Mouse (Mus musculus) adrenal gland, postnatal 25 days (tissue): Measurements from ENCODE around the gene Ldb2. TPM values are rescaled to one million over a fixed set of nuclear protein-coding genes. Genes with fewer than 3 reads are reported as not detected.

Source experiments
- DNase-seq: peaks from one replicate; pipeline ENCODE4 v3.0.0; 2021; ENCODE audit warnings: mixed read lengths
- total RNA-seq: library from RNA; stranded (reverse); gene quantifications from 2 replicates; pipeline ENCODE4 v1.2.3, GENCODE M21; 2021

Gene Ldb2
- total RNA-seq, 1 experiment from 2014 or later = 53.1 TPM

GRCm38 (mm10) chr5:44543472-44544132 is 255.9 kb downstream of the Ldb2 start:
- no peak for DNase-seq

GRCm38 (mm10) chr5:44541748-44542147 is 257.7 kb downstream of the Ldb2 start:
- no peak for DNase-seq

DNA sequence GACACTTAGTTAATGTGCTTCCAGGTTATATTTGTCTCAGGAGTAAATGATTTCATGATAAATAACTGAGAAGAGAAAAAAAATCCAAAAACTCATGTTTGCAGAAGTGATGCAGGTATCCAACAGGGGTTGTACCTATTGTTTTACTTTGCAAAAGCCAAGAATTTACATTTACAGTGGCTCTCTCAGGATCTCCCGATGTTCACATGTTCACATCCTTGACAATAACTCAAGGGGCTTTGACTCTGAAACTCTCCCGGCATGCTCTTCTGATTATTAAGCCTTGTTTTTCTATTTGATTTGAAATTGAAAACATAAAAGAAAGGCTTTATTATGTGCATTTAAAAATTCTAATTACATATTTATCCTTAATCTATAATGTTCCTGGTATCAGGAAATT is 260.8 kb downstream of the Ldb2 start:
- no peak for DNase-seq

GRCm38 (mm10) chr5:44538000-44538395 is 261.5 kb downstream of the Ldb2 start:
- DNase-seq = no peak

DNA sequence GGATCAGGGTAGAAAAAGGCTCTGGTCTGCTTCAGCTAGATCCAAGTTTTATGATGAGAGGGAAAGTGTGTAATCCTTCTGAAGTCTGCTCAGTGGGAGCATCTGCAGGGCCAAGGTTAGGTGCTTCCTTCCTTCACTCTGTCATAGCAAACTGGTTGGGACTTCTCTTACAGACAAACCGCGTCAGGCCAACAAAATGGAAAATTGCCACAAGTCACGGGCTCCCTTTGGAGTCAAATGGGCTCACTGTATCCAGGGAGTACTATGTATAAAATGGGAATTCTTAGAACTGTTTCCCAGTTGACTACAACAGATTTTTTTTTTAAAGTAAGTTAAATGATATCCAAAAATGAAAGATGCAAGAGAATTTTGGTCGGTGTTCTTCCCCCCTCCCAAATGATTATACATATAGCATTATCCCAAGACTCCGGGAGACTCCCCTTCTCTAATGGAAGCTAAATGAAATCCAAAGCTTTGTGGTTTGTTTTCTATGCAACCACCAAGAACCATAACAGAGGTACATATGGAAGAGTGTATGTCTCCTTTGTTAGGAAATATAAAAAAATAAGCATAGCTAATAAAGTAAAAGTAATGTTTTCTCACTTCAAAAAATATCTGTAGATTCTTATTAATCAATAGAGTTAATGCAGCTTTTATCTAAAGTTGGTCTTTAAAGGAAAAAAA is 262.0 kb downstream of the Ldb2 start:
- DNase-seq = no peak

DNA sequence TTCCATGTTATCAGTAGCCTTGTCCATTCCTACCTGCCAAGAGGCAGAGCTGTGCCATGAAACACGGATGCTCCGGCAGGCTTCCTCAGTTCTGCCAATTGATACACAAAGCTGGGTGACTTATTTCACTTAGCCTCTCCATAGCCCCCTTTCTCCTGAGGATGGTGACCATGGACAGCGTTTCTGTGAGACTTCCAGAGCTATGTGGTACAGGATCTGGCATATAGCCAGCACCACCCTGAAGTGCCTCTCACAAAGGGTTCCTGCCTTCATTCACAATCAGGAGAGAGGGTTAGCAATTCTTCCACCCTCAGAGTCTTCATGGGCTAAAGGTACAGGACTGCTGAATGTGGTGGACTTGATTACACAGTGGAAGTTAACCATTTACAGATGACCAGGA is 270.0 kb downstream of the Ldb2 start:
- DNase-seq = no peak

DNA sequence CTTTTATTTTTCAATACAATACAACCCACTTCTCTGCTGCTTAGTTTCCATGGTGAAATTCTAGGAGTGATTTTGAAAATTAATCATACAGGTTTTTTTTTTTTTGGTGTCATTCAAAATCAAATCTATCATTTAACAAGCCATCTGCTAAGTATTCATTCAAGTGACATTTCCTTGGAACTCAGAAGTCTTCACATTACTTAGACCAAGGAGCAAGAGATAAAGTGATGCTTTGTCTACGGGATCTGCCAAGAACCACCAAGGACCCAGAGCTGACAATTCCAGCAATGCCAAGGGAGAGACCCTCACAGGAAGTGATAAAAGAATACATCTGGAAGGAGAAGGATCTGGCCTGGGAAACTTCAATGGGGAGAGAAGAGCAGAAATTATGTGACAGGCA is 270.5 kb downstream of the Ldb2 start:
- DNase-seq = no peak

DNA sequence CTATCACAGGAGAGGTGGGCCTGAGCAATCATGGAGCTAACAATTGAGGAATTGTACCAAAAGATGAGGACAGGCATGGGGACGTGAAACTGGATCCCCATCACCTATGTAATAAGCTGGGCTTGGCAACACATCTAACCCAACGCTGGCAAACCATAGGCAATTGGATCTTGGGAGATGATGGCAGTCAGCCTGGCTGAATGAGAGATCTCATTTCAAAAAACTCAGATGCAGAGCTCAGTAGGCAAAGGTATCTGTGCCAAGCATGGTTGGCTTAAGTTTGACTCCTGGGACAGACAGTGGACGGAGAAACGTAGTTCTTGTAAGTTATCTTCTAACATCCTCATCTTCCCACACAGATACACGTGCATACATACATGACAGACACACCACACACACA is 294.3 kb downstream of the Ldb2 start:
- no peak for DNase-seq

DNA sequence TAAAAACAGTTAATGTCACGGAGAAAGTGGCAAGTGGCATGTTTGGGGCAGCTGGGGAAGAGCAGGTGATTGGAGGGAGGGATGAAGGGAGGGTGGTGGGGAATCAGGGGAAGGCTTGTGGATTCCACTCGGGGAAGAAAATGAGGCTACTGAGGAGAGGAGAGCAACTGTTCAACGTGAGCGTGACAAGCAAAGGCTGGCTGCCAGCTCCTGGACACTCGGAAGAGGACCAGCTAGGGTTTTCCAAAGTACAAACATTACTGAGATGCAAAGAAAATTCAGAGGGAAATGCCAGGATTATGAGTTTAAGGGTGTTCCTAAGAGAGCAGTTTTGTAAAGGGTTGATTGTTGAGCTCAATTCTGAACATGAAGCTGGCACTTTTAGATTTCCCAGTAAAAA is 294.7 kb downstream of the Ldb2 start:
- no peak for DNase-seq

GRCm38 (mm10) chr5:44498229-44498628 is 301.3 kb downstream of the Ldb2 start:
- DNase-seq = no peak

DNA sequence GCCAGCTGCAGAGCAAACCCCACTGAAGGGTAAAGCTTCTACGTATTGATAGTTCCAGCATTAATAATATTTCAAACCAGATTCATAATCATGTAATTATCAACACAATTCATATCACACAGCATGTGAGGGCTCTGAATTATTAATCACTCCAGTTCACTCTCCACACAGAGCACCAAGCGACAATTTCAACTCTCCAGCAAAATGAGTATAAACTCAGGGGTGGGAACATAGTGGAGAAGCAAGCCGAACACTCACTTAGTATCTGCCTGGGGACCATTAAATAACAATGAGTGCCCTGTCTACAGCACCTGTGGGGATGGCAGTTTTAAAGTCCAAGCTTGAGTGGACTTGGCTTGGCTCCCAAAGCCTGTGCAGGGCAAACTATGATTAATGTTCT is 302.6 kb downstream of the Ldb2 start:
- DNase-seq = no peak

DNA sequence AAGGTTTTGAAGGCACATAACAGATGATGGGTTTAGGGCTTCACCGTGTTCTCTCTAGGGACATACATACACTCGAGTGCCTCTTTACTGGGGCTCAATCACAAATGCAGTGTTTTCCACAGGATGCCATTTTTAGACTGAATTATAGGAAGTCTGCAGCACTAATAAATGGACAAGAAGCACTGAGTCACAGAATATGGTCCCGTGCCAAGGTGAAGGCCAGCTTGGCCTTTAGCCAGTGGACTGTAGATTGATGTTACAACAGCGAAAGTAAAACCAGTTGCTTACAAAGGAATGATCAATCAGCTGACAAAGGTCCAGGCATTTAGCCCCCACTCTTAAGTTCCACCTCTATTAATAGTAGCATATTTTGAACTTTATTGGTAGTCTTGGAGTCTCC is 304.4 kb downstream of the Ldb2 start:
- peak; percentile 78 for DNase-seq

GRCm38 (mm10) chr5:44494133-44494532 is 305.3 kb downstream of the Ldb2 start:
- DNase-seq = no peak

DNA sequence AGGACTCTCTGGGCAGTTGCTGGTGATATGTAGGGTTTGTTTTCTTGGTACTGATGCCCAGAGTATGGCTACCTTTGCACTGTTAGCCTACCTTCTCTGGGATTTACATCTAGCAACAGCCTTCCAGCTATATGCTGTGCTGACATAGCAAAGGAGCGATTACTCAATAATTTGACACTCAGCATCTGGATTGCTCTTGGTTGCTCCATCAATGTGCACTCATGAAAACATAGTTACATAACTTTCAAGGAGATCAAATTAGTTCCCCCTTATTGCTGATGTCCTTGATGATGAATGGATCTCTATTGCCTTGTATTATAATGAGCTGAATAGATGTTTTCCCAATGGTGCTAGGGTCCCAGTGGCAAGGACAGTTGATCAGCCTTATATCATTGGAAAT is 308.0 kb downstream of the Ldb2 start:
- no peak for DNase-seq

- no peak for DNase-seq
Observed at GRCm38 (mm10) chr5:44490462-44490861, 309.0 kb downstream of the Ldb2 start.

DNA sequence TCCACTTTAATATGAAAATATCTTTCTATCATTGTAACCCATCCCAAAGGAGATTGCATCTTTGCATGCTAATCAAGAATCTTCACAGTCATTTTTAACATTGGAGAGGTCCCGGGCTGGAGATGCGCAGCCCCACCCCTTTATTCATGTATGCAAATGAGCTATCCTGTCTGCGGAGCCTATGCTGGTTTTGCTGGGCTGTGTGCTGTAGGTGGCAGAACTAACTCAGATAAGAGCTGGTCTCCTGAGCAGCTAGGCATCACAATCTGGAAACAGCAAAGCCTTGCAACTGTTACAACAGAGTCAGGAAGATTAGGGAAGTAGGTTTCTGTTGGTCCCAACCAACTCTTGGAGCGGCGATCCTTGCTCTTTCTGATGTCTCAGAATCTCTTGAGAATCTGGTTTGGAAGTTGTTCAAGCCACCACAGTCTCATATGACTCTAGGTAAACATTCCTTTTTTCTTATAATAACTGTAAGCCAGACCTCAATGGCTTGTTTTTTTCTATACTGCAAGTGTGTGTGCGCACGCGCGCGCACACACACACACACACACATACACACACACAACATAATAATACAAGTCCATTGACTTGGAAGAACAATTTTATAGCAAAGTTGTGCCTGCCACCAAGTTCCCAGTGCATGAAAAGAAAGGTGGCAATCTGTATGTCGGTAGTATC is 315.9 kb downstream of the Ldb2 start:
- DNase-seq = no peak

GRCm38 (mm10) chr5:44481406-44481805 is 318.1 kb downstream of the Ldb2 start:
- no peak for DNase-seq

- no peak for DNase-seq
Observed at GRCm38 (mm10) chr5:44476356-44476755, 323.1 kb downstream of the Ldb2 start.

- no peak for DNase-seq
Observed at GRCm38 (mm10) chr5:44475543-44475942, 323.9 kb downstream of the Ldb2 start.

GRCm38 (mm10) chr5:44473857-44474762 is 325.4 kb downstream of the Ldb2 start:
- DNase-seq = no peak

DNA sequence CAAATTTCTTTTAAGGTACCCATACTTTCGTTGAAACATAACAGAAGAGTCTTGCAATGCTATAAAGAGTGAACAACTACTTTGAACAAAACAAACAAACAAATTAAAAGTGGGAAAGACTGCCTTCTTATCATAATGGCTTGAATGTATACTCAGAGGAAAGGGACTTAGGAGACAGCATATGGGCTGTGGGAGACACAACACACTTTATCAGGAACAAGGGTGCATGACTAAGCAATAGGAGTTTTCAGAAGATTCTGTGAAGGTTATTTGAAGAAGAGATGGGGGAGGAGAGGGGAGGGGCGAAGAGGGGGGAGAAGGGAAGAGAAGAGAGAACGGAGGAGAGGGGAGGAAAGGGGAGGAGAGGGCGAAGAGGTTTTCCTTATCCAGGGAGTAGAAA is 334.2 kb downstream of the Ldb2 start:
- no peak for DNase-seq
